Mouse (Mus musculus) mature B cell (primary cell): ENCODE measurements around the gene Kdsr.

ENCODE experiments used
- in situ Hi-C: fragments of 300-500 bp; cut with MboI; formaldehyde crosslinking; loops from 2 replicates; pipeline ENCODE4 v1.14.3; 2019

Kdsr gene

GRCm38 (mm10) chr1:106695649-106696048 lies 63.9 kb downstream of the Kdsr start:
- in situ Hi-C loops = no loop called here

- in situ Hi-C loops = no loop called here
Measured at GRCm38 (mm10) chr1:106694316-106694715, 65.2 kb downstream of the Kdsr start.

- in situ Hi-C loops = no loop called here
Measured at GRCm38 (mm10) chr1:106692599-106692998, 66.9 kb downstream of the Kdsr start.

GRCm38 (mm10) chr1:106690887-106691286 lies 68.6 kb downstream of the Kdsr start:
- in situ Hi-C loops = no loop called here

- in situ Hi-C loops = no loop called here
Measured at GRCm38 (mm10) chr1:106688161-106688516, 71.4 kb downstream of the Kdsr start.

GRCm38 (mm10) chr1:106687435-106688160 lies 71.9 kb downstream of the Kdsr start:
- in situ Hi-C loops = no loop called here

- in situ Hi-C loops = no loop called here
Measured at GRCm38 (mm10) chr1:106685702-106686101, 73.8 kb downstream of the Kdsr start.

GRCm38 (mm10) chr1:106684546-106684945 lies 75.0 kb downstream of the Kdsr start:
- in situ Hi-C loops = no loop called here

GRCm38 (mm10) chr1:106682829-106683228 lies 76.7 kb downstream of the Kdsr start:
- in situ Hi-C loops = no loop called here

- in situ Hi-C loops = no loop called here
Measured at GRCm38 (mm10) chr1:106679800-106680515, 79.6 kb downstream of the Kdsr start.

GRCm38 (mm10) chr1:106678060-106678478 lies 81.5 kb downstream of the Kdsr start:
- in situ Hi-C loops = no loop called here
